Mouse (Mus musculus) embryo, embryonic 11 days (tissue): ENCODE results near the gene Olfr1410.

ENCODE experiments used
- DNase-seq: peaks from one replicate; pipeline ENCODE4 v3.0.0-alpha.2; 2015

Gene Olfr1410

DNA sequence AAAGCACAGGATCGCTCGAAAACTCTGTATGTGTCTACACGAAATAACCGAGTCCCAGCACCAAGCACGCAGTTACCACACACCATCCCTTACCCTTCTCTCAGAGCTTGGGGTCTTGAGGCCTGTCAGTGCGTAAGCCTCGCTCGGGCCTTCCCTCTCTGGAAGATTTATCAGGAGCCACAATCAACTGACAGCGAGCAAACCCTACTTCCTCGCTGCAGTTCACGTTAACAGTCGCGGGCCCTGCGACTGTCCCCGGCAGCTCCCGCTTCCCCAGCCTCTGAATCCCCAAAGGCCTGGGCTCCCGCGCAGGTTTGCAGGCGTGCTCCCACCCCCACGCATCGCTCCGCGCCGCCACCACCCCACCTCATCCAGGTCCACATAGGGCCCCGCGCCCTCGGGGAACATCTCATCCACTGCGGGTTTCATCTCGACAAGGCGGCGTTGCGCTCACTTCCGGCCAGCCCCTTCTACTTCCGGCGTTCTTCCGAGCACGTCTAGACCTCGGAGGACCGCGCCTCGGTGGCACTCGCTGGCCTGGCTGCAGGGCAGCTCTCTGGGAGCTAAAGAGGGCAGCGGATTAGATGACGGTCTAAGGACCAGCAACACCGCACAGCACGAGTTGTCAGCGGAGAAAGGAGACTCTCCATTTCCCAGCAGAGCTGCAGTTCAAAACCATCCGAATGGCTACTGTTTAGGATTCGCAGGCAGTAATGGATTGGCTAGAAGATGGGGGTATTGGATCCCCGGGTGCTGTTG lies 36.1 kb downstream of the Olfr1410 start, which contains the start of gene Cops9:
Cops9 (minus strand) TSS at position 472 of the 759 bp plus-strand sequence.
- peak; percentile 94 for DNase-seq

DNA sequence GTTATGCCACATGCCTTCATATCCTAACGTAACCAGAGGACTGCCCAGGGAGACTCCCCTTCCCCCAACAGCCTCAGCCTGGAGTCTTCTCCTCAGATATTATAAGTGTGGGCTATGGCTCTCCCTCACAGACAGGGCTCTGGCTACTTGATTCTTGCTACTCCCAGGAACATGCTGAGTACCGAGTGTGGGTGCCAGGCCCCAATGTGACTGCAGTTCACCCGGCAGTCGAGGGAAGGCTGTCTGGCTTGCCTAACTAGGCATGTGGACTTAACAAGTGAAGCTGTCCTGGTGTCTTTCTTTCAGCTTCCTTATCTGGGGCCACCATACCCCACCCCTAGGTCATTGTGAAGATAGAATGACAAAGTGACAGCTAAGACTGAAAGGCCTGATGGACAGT lies 38.1 kb downstream of the Olfr1410 start:
- no peak for DNase-seq

DNA sequence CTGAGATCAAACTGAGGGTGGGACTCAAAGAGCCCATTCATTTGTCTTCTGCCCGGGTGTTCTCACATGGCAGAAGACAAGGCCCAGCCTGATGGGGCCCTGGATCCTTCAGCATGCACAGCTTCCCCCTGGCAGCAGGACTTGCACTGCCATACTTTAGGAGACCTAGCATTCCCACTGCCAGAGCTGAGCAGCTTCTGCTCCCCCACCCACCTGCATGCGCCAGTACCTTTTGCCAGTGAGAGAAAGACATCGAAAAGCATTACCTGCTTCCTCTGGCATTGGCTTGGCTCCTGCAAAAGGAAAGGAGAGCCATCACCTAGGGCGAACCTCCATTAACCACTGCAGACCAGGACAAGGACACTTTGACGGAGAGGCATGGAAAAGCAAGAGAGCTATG lies 39.3 kb downstream of the Olfr1410 start:
- no peak for DNase-seq

DNA sequence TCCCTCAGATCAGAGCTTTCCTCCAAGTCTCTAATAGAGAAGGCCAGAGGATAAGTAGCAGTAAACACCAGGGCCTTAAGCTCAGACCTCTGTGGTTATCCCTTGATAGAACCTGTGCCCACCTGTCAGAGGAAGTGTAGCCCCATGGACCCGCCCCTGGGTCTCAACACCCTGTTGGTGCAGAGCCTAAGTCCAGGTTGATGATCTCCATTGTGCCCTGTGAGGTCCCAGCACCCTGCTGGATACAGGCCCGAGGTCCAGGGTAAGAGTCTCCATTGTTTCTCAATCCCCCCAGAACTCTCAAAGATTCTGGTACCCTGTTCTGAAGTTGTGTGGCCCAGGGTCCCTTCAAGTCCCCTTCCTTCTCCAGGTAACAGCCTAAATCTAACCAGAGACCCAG lies 40.5 kb downstream of the Olfr1410 start:
- DNase-seq: no peak

DNA sequence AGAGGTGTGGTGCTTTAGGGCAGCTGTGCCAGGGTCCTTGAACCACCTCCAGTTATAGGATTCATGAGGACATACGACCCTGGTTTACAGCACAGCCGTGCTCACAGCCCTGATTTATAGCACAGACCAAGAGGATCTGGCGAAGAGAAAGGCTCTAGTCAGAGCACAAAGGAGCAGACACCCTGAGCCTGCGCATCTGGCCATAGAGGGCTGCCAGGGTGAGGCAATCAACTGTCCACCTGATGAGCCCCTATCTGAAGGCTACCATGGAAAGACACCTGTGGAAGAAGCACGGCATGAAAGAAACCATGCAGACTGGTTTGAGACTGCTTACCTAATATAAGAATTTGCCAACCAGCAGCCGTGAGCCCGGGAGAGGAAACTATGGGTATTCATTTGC lies 41.0 kb downstream of the Olfr1410 start:
- DNase-seq: no peak

DNA sequence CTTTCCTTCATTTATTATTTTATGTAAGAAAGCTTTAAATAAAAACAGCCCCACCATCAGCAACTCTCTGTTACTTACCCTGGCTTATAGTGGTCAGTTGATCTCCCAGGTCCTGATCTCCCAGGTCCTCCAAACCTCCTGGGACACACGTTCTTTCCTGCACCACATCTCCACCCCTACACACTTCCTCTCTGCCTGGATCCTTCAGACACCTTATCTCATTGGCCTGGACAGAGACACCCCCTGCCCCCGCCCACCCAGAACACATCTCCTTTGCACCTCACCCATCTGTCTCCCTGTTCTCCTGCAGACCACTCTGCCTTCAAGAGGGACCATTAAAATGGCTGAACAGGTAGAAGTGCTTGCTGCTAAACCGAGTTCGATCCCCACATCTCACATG lies 41.4 kb downstream of the Olfr1410 start:
- DNase-seq: no peak

DNA sequence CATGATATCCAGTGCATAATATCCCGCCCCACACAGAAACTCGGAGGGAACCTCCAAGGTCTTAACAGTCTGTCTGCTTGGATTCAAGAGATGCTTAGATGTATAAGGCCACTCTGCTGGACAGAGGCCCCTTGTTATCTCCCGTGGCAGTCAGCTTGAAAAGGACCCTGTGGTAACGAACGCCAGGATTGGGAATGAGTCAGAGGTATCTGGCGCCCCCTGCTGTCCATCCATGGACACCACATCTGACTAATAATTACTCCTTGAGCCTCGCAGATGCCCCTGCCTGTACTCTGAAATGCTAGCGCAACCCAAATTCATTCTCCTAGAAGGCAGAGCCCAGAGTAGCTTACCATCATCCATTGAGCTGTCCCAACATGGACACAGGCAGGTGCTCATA lies 42.2 kb downstream of the Olfr1410 start:
- peak; percentile 85 for DNase-seq

DNA sequence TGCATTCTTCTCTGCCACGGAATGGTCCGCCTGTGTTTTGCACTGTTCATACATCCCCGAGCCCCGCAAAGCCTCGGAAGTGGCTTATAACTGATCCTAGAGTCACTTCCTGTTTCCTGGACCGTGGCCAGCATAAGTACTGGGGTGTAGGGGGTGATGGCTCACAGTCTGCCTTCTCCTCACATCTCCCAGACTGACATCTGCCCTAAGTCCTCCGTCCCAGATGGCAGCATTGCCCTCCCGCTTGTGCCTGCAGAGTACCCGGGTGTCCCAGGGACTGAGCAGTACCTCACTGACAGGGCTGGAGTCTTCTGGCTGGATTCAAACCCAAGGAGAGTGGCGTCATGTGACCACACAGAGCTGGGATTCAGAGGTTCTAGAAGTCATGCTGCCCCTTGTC lies 42.6 kb downstream of the Olfr1410 start:
- DNase-seq: no peak

DNA sequence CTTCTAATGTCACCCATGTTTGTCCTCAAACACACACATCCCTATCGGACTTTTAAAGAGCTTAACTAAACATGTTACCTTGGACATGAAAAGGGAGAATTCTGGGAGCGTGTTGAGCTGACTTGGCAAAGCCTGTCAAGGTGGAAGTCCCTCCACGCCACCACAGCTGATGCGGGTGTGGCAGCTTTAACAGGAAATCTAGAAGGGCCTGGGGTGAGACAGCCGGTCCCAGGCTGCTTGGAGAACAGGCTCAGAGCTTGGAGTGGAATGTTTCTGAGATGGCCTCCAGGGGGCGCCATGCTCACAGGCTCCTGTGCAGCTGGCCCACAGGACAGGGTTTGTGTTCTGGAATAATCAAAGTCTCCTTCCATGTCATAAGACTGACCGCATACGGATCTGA lies 43.1 kb downstream of the Olfr1410 start, which contains the start of gene Otos:
Otos (minus strand) TSS at position 169 of the 400 bp plus-strand sequence.
- DNase-seq: peak; percentile 80

DNA sequence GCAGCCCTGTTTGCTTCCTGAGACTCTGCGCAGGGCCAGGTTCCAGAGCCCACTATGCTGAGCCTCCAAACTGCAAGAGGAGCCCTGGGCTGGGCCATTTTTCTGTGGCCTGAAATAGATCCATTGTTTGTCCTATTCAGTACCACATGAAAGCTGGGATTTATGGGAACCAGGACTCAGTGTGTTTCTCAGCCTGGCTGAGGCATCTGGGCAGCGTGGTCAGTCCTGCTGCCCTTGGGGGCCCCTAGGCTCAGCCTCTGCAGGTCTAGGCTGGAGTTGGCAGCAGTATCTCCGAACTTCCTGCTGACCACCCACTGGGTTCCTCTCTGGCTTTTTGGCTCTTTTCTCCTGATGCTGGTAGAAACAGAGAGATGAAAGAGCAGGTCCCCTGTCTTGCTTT lies 45.9 kb downstream of the Olfr1410 start:
- no peak for DNase-seq

DNA sequence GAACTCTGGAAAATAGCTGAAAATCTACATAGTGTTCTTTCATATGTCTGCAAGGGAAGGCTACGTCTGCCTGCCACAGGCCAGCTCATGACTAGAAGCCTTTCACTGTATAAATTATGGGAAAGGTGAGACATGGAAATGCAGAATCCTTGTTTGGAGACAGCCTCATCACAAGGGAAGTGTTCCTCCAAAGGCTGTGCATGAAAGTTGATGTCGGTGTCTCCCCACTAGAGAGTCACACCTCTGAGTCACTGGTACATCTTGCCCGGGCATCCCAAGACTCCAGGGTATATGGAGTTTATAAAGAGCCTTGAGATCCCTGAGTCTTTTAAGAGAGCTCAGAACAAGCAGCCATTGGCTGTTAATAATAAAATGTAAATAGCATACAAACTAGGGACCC lies 47.6 kb downstream of the Olfr1410 start:
- no peak for DNase-seq

DNA sequence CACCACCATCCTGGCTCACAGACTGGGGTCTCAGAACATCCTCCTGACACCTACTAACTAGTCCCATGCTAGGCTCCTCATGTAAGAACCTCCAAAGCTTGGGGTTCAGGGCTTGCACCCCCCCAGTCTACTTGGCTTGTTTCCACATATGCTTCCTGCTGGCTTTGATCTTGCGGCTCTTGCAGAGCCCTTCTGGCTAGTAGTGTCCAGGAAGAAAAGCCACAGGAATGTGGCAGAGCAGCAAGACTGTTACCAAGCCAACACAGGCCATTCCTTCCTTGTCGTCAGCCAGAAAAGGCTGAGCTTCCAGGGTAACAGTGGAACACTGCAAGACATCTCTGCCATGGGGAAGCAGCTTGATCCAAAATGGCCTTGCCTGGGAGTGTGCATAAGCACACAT lies 49.1 kb downstream of the Olfr1410 start:
- DNase-seq: no peak

DNA sequence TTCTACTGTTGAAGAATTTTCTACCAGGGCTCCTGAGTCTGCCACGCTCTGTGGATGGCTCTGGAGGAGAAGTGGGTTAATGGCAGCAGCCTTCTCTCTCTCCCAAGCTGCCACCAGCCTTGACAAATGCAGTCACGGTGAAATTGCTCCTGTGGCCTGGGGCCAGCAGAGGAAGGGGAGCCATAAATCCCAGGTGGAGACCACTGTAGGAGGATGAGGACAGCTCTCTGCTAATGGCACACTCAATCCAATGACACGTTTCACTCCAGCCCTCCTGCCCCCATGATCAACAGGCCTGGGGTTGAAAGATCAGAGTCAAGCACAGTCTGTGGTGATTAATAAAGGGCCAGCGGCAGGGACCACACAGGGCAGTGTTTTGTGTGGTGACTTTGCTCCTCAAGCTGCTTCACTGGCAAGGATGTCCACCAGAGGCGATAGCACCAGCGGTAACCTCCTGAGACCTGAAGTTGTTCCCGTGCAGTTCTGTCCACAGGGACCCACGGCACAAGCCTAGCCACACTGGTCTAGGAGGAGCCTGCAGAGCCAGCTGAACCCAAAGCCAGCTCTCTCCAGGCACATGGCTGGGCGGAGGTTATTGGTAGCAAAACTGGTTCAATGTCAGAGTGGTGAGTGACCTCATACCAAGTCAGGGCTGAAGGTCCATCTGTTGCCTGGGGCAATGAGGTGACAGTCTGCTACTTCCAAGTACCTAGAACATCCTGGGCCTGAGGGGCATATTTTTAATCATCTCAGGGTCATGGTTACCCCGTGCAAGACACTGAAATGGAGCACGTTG lies 51.6 kb downstream of the Olfr1410 start:
- no peak for DNase-seq

DNA sequence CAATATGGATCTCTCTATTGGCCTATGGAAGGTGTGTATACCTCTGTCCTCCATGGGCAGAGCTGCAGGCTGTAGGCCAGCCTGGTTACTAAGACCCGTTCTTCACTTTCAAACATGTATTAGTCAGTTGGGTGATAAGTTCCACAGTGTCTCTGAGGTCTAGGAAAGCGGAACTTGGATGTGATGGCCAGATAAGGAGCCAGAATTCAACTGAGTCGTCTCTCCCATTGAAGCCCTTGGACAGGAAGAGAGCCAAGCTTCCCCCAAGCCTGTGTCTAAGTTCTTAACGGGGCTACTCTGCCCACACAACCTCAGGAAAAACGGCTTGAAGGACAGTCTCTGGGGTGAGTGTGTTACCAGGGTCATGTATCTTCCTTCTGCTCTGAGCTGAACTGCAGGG lies 53.8 kb downstream of the Olfr1410 start:
- no peak for DNase-seq
